Mouse (Mus musculus) erythroid progenitor cell, adult 5-6 weeks (primary cell): Measurements from ENCODE around the gene 2410137M14Rik. TPM values are rescaled to one million over a fixed set of nuclear protein-coding genes. Genes with fewer than 3 reads are reported as not detected.
A peak's percentile ranks its signal among the peaks of the same experiment; 100 is the strongest.
"Not testable (repeated sequence)": the region's sequence is repeated elsewhere in the genome, so short reads cannot be mapped to it uniquely, and the experiment has no call there.

Experiments
- ATAC-seq: replicated peaks from 2 replicates; pipeline ENCODE4 v1.8.0; 2016; ENCODE audit warnings: moderate number of reproducible peaks, mild to moderate bottlenecking, moderate TSS enrichment, inconsistent platforms; ENCODE audit not compliant: poor library complexity, low FRiP score, severe bottlenecking
- total RNA-seq, 2 experiments: library from RNA; stranded (forward) in 1 of 2; stranded (reverse) in 1 of 2; fragments of 150-400 nt in 1 of 2; fragments of 186-747, 209-891 nt in 1 of 2; gene quantifications; 2 replicates each; pipeline versions ENCODE4 v1.2.3 to v1.2.4; 2015 to 2017; ENCODE audit warnings: low replicate concordance in 2 of 2

Gene 2410137M14Rik
- total RNA-seq, 2 experiments from 2014 or later = not detected

DNA sequence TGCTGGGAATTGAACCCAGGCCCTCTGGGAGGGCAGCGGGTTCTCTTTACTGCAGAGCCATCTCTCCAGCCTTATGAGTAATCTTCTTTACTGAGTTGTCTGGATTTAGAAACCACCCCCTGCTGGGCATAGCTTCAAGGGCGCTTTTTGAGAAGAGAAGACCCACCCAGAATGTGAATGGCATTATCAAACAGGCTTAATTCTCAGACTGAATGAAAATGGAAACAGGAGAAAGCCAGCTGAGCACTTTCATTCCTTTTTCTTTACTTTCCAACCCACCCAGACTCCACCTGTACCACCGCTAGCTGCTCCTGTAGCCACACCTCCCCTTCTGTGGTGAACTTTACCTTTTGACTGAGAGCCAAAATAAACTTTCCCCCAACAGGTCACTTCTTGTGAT lies 14.4 kb upstream of the 2410137M14Rik start:
- ATAC-seq = no peak

GRCm38 (mm10) chr17:36994528-36994927 lies 13.5 kb upstream of the 2410137M14Rik start:
- ATAC-seq = no peak

GRCm38 (mm10) chr17:36993770-36994325 lies 12.8 kb upstream of the 2410137M14Rik start:
- no peak for ATAC-seq

- ATAC-seq = no peak
These were observed 11.5 kb upstream of the 2410137M14Rik start for GRCm38 (mm10) chr17:36992336-36993104.

DNA sequence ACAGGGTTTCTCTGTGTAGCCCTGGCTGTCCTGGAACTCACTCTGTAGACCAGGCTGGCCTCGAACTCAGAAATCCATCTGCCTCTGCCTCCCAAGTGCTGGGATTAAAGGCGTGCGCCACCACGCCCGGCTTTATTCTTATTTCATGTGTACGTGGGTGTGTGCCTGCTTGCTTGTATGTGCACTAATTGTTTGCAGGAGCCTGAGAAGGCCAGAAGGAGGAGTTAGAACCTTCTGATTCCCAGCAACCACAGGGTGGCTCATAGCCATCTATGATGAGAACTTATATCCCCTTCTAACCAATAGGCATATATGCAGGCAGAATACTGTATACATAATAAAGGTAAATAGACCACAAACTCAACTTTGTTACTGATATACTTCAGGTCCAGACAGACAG lies 9.6 kb upstream of the 2410137M14Rik start:
- ATAC-seq = not testable (repeated sequence)

GRCm38 (mm10) chr17:36989437-36989836 lies 8.4 kb upstream of the 2410137M14Rik start, which contains the start of gene H2-M5:
TSS of gene H2-M5 (minus strand) at chr17:36989537.
- ATAC-seq = no peak

DNA sequence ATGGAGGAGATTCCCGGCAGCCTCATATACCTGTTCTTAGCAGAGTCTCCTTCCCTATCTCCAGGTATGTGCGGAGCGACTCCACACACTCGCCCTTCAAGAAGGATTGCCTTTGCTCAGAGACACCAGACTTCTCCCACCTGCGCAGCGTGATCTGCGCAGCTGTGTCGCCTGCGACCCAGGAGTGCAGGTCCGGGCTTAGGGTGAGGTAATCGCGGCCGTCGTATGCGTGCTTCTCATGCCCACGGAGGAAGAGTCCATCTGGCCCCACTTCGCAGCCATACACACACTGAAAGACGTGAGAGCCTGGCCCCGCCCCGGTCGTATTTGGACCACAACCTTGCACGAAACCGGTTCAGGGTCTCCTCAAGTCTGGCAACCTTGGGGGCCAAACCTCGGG lies 7.4 kb upstream of the 2410137M14Rik start:
- ATAC-seq = no peak

GRCm38 (mm10) chr17:36982253-36983155 lies 1.5 kb upstream of the 2410137M14Rik start:
- no peak for ATAC-seq

- no peak for ATAC-seq
These were observed 808 bp upstream of the 2410137M14Rik start for GRCm38 (mm10) chr17:36981845-36982244.

DNA sequence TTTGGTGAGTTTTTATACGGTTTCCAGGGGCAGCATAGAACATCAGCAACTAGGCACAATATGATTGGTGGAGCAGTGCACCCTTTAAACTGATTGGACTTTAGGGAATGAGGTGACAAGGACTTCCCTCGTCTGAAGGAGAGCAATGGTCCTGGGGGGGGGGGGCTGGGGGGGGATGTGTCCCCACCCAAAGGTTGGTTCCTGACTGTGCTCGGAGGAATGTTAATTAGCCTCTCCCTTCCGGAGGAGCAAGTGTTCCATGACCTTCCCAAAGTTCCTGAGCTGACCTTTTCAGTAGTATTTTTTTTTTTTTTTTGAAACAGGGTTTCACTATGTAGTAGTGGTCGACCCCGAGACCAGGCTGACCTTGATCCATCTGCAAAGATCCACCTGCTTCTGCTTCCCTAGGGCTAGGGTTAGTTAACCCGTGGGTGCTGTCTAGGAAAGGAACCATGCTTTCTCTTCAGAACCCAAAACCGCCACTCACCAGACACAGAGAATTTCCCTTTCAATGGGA lies 7.7 kb downstream of the 2410137M14Rik start:
- ATAC-seq = no peak

GRCm38 (mm10) chr17:36972791-36973190 lies 8.2 kb downstream of the 2410137M14Rik start:
- no peak for ATAC-seq

DNA sequence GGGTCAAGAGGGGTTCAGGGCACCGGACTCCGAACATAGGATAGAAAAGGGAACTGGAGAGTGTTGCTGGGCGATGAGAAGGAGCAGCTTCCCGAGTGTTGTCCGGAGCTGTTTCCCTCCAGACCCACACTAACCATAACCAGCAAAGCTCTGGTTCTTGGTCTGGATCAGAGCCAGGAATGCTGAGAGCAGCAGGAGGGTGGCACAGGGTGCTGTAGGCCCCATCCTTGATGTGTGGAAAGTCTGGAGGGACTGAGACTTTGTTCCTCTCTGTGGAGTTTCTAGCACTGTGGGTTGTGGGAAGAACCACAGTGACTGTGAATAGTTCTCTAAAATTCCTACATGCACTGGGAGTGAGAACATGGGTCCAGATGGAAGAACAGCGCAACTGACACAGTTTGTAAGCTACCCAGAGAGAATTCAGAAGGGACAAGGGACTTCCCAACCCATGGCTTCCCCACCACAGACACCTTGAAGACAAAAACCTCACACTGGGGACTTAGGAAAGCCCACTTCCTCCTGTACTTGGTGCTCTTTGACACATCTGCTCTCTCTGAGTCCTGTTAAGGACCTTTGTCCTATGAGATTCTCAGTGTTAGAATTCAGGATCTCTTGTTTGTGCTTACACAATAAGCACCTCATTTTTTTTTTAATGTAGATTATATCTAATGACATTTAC lies 9.7 kb downstream of the 2410137M14Rik start:
- no peak for ATAC-seq

GRCm38 (mm10) chr17:36970316-36970890 lies 10.6 kb downstream of the 2410137M14Rik start:
- no peak for ATAC-seq

DNA sequence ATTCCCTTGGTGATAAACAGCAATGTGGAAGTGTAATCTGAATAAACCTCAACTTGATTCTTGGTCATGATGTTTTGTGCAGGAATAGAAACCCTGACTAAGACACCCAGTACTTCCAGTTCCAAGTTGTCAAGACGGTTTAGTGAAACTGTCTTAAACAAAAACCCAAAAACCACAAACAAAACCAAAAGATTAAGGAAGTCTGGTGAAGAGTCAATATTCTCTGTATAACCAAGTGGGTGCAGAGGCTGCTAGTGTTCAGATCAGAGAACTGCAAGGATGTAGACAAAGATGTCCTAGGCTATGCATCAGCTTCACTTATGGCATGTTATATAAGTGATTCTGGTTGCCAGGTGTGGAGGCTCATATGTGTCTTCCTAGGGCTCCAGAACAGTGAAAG lies 14.2 kb downstream of the 2410137M14Rik start:
- ATAC-seq = no peak

DNA sequence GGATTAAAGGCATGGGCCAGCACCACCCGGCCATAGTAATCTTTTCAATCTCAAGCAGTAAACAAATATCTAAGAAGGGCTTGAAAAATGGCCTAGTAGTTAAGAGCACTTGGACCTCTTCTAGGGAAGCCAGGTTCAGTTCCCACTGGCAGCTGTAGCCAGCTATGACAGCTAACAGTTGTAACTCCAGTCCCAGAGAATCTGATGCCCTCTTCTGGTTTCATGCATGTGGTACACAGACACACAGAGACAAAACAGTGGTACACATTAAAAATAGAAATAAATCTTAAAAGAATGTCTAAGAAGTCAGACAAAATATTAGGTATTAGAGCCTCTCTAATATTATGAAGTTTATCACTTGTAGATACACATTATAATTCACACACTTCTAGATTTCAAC lies 19.9 kb downstream of the 2410137M14Rik start:
- ATAC-seq = no peak

DNA sequence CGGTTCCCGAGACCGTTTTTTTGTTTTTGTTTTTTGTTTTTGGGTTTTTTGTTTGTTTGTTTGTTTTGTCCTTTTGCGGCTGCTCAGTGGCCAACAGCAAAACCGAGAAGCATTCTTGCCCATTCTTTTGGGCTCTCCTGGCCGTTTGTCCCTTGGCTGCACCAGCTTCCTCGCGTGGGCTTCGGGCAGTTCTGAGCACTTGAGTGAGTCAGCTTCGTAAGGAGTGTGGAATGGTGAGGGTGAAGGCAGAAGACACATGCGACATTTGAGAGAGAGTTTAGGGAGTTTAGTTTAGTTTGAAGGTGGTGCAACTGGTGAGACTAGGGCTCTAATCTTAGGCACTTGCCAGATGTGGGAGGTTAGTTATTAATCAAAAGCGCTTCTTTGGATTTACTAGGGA lies 22.2 kb downstream of the 2410137M14Rik start:
- ATAC-seq = no peak

GRCm38 (mm10) chr17:36957999-36958743 lies 22.9 kb downstream of the 2410137M14Rik start, which contains the start of the genes Znrd1 and Znrd1as:
TSS of gene Znrd1 (minus strand) at chr17:36958559.
TSS of gene Znrd1as (plus strand) at chr17:36958592.
- peak; percentile 99 for ATAC-seq

DNA sequence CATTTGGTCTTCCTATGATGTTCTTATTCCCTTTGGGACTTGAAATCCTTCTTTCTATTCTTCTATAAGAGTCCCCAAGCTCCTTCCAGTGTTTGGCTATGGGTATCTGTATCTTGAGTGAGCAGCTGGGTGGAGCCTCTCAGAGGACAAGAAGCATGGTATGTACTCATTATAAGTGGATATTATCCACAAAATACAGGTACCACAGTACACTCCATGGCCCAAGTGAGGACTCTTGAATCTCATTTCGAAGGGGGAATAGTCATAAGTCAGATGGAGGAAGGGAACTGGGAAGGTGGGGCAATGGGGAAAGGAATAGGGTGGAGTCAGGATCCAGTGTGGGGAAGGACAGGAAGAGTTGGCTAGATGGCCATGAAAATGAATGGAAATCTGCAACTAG lies 28.0 kb downstream of the 2410137M14Rik start:
- ATAC-seq = no peak

DNA sequence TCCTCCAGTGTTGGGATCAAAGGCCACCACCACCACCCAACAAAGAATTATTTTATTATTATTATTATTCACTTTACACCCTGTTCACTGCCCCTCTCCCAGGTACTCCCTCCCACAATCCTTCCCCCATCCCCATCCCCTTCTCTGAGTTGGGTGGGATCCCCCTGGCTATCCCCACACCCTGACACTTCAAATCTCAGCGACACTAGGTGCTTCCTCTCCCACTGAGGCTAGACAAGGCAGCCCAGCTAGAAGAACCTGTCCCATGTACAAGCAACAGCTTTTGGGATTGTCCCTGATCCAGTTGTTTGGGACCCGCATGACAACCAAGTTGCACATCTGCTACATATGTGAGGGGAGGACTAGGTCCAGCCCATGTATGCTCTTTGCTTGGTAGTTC lies 28.4 kb downstream of the 2410137M14Rik start:
- ATAC-seq = no peak
